ENCODE assay signal across 9 mouse cellular contexts in the genomic region with DNA sequence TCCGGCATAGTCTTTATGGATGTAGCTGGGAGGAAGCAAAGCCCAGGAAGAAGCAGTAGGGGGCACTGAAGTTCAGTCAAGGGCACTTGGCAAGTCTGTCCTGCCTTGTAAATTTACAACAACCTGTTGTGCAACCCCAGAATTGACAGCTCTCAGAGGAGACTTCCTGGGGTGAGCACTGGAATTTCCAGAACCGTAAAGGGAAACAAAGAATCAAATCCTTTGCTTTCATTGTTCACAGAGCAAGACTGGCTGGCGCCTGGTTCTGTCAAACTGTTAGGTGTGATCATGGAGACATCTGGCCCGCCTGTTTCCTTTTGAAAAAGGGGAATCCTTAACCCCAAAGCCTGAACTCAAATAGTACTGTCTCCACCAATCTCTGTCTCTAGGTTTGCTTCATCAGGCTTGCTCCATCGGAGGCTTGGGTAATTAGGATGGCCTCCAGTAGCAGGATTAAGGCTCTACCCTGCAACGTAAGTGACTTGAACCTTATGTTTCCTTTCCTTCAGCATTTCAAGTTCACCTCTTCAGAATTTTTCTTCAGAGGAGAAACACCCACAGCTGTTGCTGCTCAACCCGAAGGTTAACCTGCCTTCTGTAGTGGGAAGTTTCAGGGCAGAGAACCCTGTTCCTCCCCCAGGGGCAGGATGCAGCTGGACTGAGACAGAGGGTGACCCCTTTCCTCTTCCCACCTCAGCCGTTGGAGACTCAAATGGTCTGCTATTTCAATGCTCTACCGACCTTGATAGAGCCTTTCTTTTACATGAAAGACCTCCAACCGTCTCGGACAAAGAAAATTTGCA. TPM values are rescaled to one million over a fixed set of nuclear protein-coding genes. Genes with fewer than 3 reads are reported as not detected.
DNase-seq lines count a peak whose midpoint lies in the region; ATAC-seq and TF ChIP-seq lines count a peak whose summit lies in the region.
"Had no signal": no experiment of that assay in that cellular context is flagged by ENCODE, and none has a peak within 500 bp of the region (broad histone marks: within the 10 kb centered on the region; RNA-seq: fewer than 3 reads in every experiment).

No protein-coding gene starts in this region.

- 0 out of 2 replicates have a peak, but pooled peaks cover 5% of the 10 kb centered on the region for H3K4me1 ChIP-seq in intestine, embryonic 15.5 days (replicated peaks)
- peaks cover 19% of the 10 kb centered on the region for H3K4me1 ChIP-seq in lung, adult 2 months (ENCODE audit: control insufficient read depth, insufficient read depth, low read length)

- DNase-seq in urinary bladder, postnatal 25 days (ENCODE audit: low spot score) = peak; percentile 18
- no peak for DNase-seq in urinary bladder, postnatal 4 days (ENCODE audit: low spot score in 2 of 2)
- peak; percentile 32 for DNase-seq in embryo, embryonic 10.5 days (ENCODE audit: low spot score)
- DNase-seq in lung, adult 2 months = peak; percentile 61
- peak; percentile 65 for DNase-seq in thymus, postnatal 0 days (ENCODE audit: low spot score)
- DNase-seq in right cerebral cortex, postnatal 25 days = no peak
- DNase-seq in cerebellum, adult 11 months = no peak

- no peaks in the 10 kb centered on the region for H3K36me3 ChIP-seq in intestine, embryonic 15.5 days

- no peak overlapping the region for H3K4me3 ChIP-seq in intestine, embryonic 15.5 days (replicated peaks)
- H3K4me3 ChIP-seq in lung, adult 2 months (replicated peaks; ENCODE audit: extremely low read depth, low read depth, low read length) = peak overlapping the region; percentile 28
- H3K4me3 ChIP-seq: erythroblast, embryonic 14.5 days had no signal

- WGBS in intestine, embryonic 15.5 days = 40% methylated on average over 11 of the region's 11 CpGs
- WGBS in lung, adult 2 months = 12% methylated on average over 11 of the region's 11 CpGs

- H3K4me2 ChIP-seq in intestine, embryonic 15.5 days (replicated peaks) = no peak overlapping the region

- no peaks in the 10 kb centered on the region for H3K9me3 ChIP-seq in intestine, embryonic 15.5 days

- no peak overlapping the region for H3K9ac ChIP-seq in intestine, embryonic 15.5 days

- TF ChIP-seq CTCF in lung, adult 2 months (IDR thresholded peaks at IDR 0.05; ENCODE audit: insufficient read depth, low read length) = peak; percentile 72

- TF ChIP-seq POLR2A in lung, adult 2 months (IDR thresholded peaks at IDR 0.05; ENCODE audit: borderline replicate concordance, extremely low read depth, low read depth, low read length) = no peak

- ATAC-seq in intestine, embryonic 15.5 days = peak; percentile 81

- no peaks in the 10 kb centered on the region for H3K27me3 ChIP-seq in intestine, embryonic 15.5 days (replicated peaks)

- H3K27ac ChIP-seq in intestine, embryonic 15.5 days = peak overlapping the region; percentile 36; the same call in 1 of the 2 replicates

RNA-seq across cellular contexts. Expression of gene Tnfsf10, which starts 46.5 kb away (rescaled TPM):
- polyA plus RNA-seq in intestine, embryonic 15.5 days (2015; fragmentation: Nextera tagmentation; extraction: Ambion mirVana) = 0.77 and 1.1 TPM in 2 replicates
- 26.5 and 37.6 TPM in 2 replicates for polyA plus RNA-seq in lung, adult 2 months (2012; rRNA removed)
- 2.8 TPM in 2 replicates for polyA plus RNA-seq in thymus, postnatal 0 days (2015; fragmentation: Nextera tagmentation; extraction: Ambion mirVana)
- polyA plus RNA-seq: erythroblast, embryonic 14.5 days had no signal

Comparison
In these comparisons a context has a peak if more than half of its experiments do, and no peak if none do; other contexts are left out.
1. DNase-seq: peak in urinary bladder, postnatal 25 days (single experiment), embryo, embryonic 10.5 days (single experiment), lung, adult 2 months (single experiment) and thymus, postnatal 0 days (single experiment); none in urinary bladder, postnatal 4 days (0 of 2), right cerebral cortex, postnatal 25 days (single experiment) and cerebellum, adult 11 months (single experiment).